Mouse (Mus musculus): ENCODE measurements around the gene Alcam. TPM values are rescaled to one million over a fixed set of nuclear protein-coding genes. Genes with fewer than 3 reads are reported as not detected.

Gene Alcam
- polyA plus RNA-seq, 1 experiment from 2014 or later = 61.2 TPM

DNA sequence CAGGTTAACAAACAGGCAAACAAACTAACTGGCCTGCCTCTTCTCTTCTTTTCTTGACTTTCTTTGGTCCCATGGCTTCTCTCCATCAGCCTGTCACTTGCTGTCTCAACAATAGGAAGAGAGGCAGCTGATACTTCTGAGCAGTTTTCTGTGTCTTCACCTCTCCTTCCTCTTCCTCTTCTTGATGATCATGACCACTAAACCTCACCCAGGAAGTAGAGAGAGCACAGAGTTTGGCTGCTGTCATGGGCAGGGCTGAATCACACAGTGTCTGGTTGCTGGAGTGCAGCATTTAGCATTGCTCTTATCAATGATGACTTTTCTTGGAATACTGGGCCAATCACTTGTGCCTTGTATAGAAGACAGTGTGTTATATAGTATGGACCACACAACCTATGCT lies 14.6 kb upstream of the Alcam start:
- no peak overlapping the region for H3K4me2 ChIP-seq (ENCODE audit: low read depth, low read length)
- H3K27ac ChIP-seq (ENCODE audit: low read length) = no peak overlapping the region
- H3K27me3 ChIP-seq (ENCODE audit: control insufficient read depth, insufficient read depth, low read length) = no peaks in the 10 kb centered on the region
- H3K4me3 ChIP-seq (replicated peaks; ENCODE audit: low read length) = no peak overlapping the region
- H3K9ac ChIP-seq (ENCODE audit: low read length) = no peak overlapping the region
- H3K36me3 ChIP-seq (ENCODE audit: control insufficient read depth, insufficient read depth, low read length) = no peaks in the 10 kb centered on the region
- H3K4me1 ChIP-seq (ENCODE audit: control insufficient read depth, insufficient read depth, low read length) = no peaks in the 10 kb centered on the region
- no peak for ATAC-seq (ENCODE audit: insufficient read depth, low FRiP score)
- no peaks in the 10 kb centered on the region for H3K9me3 ChIP-seq (replicated peaks; ENCODE audit: control insufficient read depth, low read length)

- H3K36me3 ChIP-seq (ENCODE audit: control insufficient read depth, insufficient read depth, low read length) = no peaks in the 10 kb centered on the region
- H3K4me2 ChIP-seq (ENCODE audit: low read depth, low read length) = no peak overlapping the region
- no peaks in the 10 kb centered on the region for H3K9me3 ChIP-seq (replicated peaks; ENCODE audit: control insufficient read depth, low read length)
- no peak overlapping the region for H3K9ac ChIP-seq (ENCODE audit: low read length)
- no peaks in the 10 kb centered on the region for H3K4me1 ChIP-seq (ENCODE audit: control insufficient read depth, insufficient read depth, low read length)
- WGBS = 64% methylated on average over 6 of the region's 6 CpGs
- H3K27ac ChIP-seq (ENCODE audit: low read length) = no peak overlapping the region
- no peak overlapping the region for H3K4me3 ChIP-seq (replicated peaks; ENCODE audit: low read length)
- H3K27me3 ChIP-seq (ENCODE audit: control insufficient read depth, insufficient read depth, low read length) = no peaks in the 10 kb centered on the region
- no peak for ATAC-seq (ENCODE audit: insufficient read depth, low FRiP score)
Measured at GRCm38 (mm10) chr16:52466770-52467169, 12.9 kb upstream of the Alcam start.

DNA sequence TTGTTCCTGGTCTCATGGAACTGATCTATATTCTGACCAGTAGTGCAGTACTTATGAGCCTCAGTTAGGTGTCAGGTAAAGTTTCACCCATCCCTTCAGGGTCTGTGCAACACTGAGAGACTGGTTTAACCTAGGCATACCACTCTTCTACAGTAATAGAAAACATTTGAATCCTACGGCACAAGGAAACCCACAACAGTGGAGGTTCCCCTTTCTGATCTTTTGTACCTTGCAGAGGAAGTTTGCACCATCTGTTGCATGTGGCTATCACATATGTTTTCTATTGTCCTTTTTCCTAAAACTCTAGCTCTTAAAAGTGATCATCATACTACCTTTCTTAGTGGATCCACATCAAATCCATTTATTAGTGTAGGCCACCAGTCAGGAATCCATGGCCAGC lies 10.7 kb upstream of the Alcam start:
- 82% methylated on average over 1 of the region's 1 CpGs for WGBS
- ATAC-seq (ENCODE audit: insufficient read depth, low FRiP score) = no peak
- no peaks in the 10 kb centered on the region for H3K36me3 ChIP-seq (ENCODE audit: control insufficient read depth, insufficient read depth, low read length)

DNA sequence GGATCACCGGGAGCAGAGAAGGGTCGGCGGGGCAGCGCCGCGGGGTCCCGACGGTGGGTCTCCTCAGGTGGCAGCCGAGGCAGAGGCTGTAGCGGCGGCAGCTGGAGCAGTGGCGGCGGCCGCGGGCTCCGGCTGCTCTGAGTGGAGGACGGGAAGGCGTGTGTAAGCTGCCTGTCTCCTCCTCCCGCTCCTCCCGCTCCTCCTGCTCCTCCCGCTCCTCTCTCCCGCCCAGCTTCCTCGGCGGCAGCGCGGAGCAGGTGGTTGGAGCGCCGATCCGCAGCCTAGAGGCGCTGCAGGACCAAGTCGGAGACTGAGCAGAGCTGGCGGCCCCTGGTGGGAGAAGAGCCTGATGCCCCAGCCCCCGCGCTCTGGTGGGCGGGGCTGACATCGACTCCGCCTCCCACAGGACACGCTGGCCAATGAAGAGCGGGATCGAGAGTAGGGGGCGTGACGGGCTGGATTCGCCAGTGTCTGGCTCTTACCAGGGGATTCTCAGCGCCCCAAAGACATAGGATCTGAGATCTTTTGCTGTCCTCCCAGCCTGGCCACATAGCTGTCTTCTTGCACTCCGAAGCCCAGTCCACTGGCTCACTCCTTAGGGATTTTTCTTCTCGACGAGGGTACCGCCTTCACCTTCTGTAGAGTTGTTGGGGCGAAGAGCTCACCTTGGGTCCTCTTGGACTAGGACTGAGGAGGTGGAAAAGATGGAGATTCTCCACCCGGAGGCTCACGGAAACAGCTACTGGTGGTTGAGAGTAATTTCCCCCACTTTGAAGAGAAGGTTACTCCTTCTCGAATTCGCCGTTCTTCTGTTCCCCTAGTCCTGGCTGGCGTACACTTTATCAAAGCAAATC lies 785 bp downstream of the Alcam start:
- under 1% methylated on average over 53 of the region's 55 CpGs for WGBS
- Histone ChIP-seq H3K36me3 (ENCODE audit: control insufficient read depth, insufficient read depth, low read length) (no peaks in the 10 kb centered on the region), H3K27ac (ENCODE audit: low read length) (peak overlapping the region; percentile 85), H3K4me3 (replicated peaks; ENCODE audit: low read length) (peak overlapping the region; percentile 90), H3K4me2 (ENCODE audit: low read depth, low read length) (peak overlapping the region; percentile 94), H3K27me3 (ENCODE audit: control insufficient read depth, insufficient read depth, low read length) (no peaks in the 10 kb centered on the region), H3K4me1 (ENCODE audit: control insufficient read depth, insufficient read depth, low read length) (no peaks in the 10 kb centered on the region; the same call in 1 of the 2 replicates), H3K9ac (ENCODE audit: low read length) (peak overlapping the region; percentile 74), H3K9me3 (replicated peaks; ENCODE audit: control insufficient read depth, low read length) (no peaks in the 10 kb centered on the region)
- ATAC-seq (ENCODE audit: insufficient read depth, low FRiP score) = peak; percentile 97

More for the DNA sequence above, 10.7 kb upstream of the Alcam start:
- H3K4me2 ChIP-seq (ENCODE audit: low read depth, low read length) = no peak overlapping the region
- H3K27ac ChIP-seq (ENCODE audit: low read length) = no peak overlapping the region
- H3K9ac ChIP-seq (ENCODE audit: low read length) = no peak overlapping the region
- H3K4me1 ChIP-seq (ENCODE audit: control insufficient read depth, insufficient read depth, low read length) = no peaks in the 10 kb centered on the region
- H3K4me3 ChIP-seq (replicated peaks; ENCODE audit: low read length) = no peak overlapping the region
- no peaks in the 10 kb centered on the region for H3K9me3 ChIP-seq (replicated peaks; ENCODE audit: control insufficient read depth, low read length)
- H3K27me3 ChIP-seq (ENCODE audit: control insufficient read depth, insufficient read depth, low read length) = no peaks in the 10 kb centered on the region

DNA sequence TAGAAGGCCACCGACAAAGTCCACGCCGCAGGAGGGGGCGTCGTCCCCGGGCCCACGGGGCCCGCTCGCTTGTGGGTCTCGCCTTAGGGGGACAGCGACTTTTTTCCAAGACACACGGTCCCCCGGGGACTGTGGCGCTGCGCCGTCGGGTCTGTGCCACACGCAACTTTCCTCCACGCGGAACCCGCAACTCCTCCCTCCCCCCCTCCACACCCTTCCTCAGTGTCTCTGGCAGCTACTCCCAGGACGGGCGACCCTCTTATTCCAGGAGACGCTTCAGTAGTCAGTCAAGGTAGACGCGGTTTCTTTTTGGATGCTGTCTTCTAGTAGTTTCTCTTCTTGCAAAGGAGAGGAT lies 1.4 kb downstream of the Alcam start:
- Histone ChIP-seq H3K4me3 (replicated peaks; ENCODE audit: low read length) (peak overlapping the region; percentile 90), H3K4me2 (ENCODE audit: low read depth, low read length) (peak overlapping the region; percentile 94), H3K27me3 (ENCODE audit: control insufficient read depth, insufficient read depth, low read length) (no peaks in the 10 kb centered on the region), H3K36me3 (ENCODE audit: control insufficient read depth, insufficient read depth, low read length) (no peaks in the 10 kb centered on the region), H3K9me3 (replicated peaks; ENCODE audit: control insufficient read depth, low read length) (no peaks in the 10 kb centered on the region), H3K9ac (ENCODE audit: low read length) (peak overlapping the region; percentile 74), H3K4me1 (ENCODE audit: control insufficient read depth, insufficient read depth, low read length) (no peaks in the 10 kb centered on the region; the same call in 1 of the 2 replicates), H3K27ac (ENCODE audit: low read length) (peak overlapping the region; percentile 82)
- ATAC-seq (ENCODE audit: insufficient read depth, low FRiP score) = peak; percentile 0; the same call in 1 of the 2 replicates
- WGBS = under 1% methylated on average over 26 of the region's 26 CpGs

DNA sequence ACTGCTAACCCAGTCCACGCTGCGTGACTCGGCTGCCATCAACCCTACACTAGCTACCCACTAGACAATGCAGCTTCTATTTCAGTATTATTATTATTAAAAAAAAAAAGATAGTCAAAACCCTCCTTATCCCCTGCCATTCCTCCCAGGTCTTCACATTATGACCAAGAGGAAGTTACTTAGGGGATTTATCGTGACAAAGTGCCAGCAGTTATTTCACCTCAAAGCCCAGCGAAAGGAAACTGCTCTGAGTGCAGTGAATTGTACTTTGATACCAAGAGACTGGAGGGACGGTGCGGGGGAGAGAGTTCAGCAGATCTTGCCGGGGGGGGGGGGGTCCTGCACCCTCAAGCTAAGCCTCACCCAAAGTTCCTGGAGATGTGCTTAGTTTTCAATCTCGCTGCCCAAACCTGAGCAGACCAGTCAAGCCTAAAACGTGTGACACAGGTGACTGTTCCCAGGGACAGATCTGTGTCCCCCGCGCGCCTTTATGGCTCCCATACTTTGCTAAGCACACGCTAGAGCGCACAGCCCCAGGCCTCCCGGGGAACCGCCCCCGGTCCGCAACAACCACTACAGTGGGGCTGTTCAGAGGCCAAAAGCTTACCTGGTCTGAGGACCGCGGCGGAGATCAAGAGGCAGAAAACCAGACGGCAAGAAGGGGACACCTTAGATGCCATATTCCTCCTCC lies 1.9 kb downstream of the Alcam start:
- Histone ChIP-seq H3K9me3 (replicated peaks; ENCODE audit: control insufficient read depth, low read length) (no peaks in the 10 kb centered on the region), H3K4me3 (replicated peaks; ENCODE audit: low read length) (peak overlapping the region; percentile 90), H3K4me2 (ENCODE audit: low read depth, low read length) (peak overlapping the region; percentile 94), H3K27ac (ENCODE audit: low read length) (peak overlapping the region; percentile 82), H3K27me3 (ENCODE audit: control insufficient read depth, insufficient read depth, low read length) (no peaks in the 10 kb centered on the region), H3K9ac (ENCODE audit: low read length) (peak overlapping the region; percentile 74), H3K4me1 (ENCODE audit: control insufficient read depth, insufficient read depth, low read length) (no peaks in the 10 kb centered on the region; the same call in 1 of the 2 replicates), H3K36me3 (ENCODE audit: control insufficient read depth, insufficient read depth, low read length) (no peaks in the 10 kb centered on the region)
- WGBS = under 1% methylated on average over 23 of the region's 23 CpGs
- no peak; the same call in 1 of the 2 replicates for ATAC-seq (ENCODE audit: insufficient read depth, low FRiP score)

DNA sequence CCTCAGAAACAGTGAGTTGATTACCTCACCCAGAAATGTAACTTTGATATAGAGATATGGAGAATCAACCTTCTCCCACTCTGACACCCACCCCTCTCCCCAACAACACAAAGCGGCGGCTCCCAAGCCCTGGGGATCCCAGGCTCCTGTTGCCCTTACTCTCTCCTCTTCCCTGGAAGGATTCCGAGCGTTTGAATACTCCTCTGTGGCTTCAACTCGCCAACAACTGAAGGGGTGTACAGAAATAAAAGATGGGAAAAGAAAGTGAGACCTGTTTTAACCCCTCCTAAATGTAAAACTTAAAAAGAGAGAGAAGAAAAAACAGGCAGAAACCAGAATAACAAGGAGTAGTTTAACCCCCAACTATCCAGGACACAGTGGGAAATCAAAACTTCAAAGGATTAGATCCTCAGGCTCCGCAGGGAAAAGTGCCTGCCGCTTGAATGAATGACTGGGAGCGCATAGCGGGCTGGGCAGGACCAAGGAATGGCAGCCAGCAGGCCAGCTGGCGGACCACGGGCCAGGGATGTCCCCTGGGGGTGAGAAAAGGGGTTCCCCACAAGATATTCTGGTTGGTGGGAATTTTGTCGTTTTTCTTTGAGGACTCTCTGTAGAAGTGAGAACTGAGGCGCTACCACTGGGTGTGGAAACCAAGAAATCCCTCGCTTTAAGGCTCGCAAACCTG lies 2.6 kb downstream of the Alcam start:
- no peaks in the 10 kb centered on the region; the same call in 1 of the 2 replicates for H3K4me1 ChIP-seq (ENCODE audit: control insufficient read depth, insufficient read depth, low read length)
- no peaks in the 10 kb centered on the region for H3K27me3 ChIP-seq (ENCODE audit: control insufficient read depth, insufficient read depth, low read length)
- H3K9me3 ChIP-seq (replicated peaks; ENCODE audit: control insufficient read depth, low read length) = no peaks in the 10 kb centered on the region
- WGBS = 1% methylated on average over 15 of the region's 15 CpGs
- H3K4me2 ChIP-seq (ENCODE audit: low read depth, low read length) = peak overlapping the region; percentile 94
- peak overlapping the region; percentile 74 for H3K9ac ChIP-seq (ENCODE audit: low read length)
- H3K36me3 ChIP-seq (ENCODE audit: control insufficient read depth, insufficient read depth, low read length) = no peaks in the 10 kb centered on the region
- no peak for ATAC-seq (ENCODE audit: insufficient read depth, low FRiP score)
- H3K4me3 ChIP-seq (replicated peaks; ENCODE audit: low read length) = peak overlapping the region; percentile 90
- peak overlapping the region; percentile 82 for H3K27ac ChIP-seq (ENCODE audit: low read length)

GRCm38 (mm10) chr16:52450245-52451100 lies 3.4 kb downstream of the Alcam start:
- WGBS = 1% methylated on average over 28 of the region's 28 CpGs
- H3K36me3 ChIP-seq (ENCODE audit: control insufficient read depth, insufficient read depth, low read length) = no peaks in the 10 kb centered on the region
- no peak for ATAC-seq (ENCODE audit: insufficient read depth, low FRiP score)
- peak overlapping the region; percentile 74 for H3K9ac ChIP-seq (ENCODE audit: low read length)
- H3K27me3 ChIP-seq (ENCODE audit: control insufficient read depth, insufficient read depth, low read length) = no peaks in the 10 kb centered on the region
- peak overlapping the region; percentile 90 for H3K4me3 ChIP-seq (replicated peaks; ENCODE audit: low read length)
- peak overlapping the region; percentile 82 for H3K27ac ChIP-seq (ENCODE audit: low read length)
- peak overlapping the region; percentile 94 for H3K4me2 ChIP-seq (ENCODE audit: low read depth, low read length)
- H3K4me1 ChIP-seq (ENCODE audit: control insufficient read depth, insufficient read depth, low read length) = no peaks in the 10 kb centered on the region; the same call in 1 of the 2 replicates
- no peaks in the 10 kb centered on the region for H3K9me3 ChIP-seq (replicated peaks; ENCODE audit: control insufficient read depth, low read length)
